Mouse (Mus musculus): ENCODE data around the gene Stard9. TPM values are rescaled to one million over a fixed set of nuclear protein-coding genes. Genes with fewer than 3 reads are reported as not detected.
A peak's percentile ranks its signal among the peaks of the same experiment; 100 is the strongest.

Gene Stard9
- polyA plus RNA-seq, 1 experiment = 5.1 TPM

DNA sequence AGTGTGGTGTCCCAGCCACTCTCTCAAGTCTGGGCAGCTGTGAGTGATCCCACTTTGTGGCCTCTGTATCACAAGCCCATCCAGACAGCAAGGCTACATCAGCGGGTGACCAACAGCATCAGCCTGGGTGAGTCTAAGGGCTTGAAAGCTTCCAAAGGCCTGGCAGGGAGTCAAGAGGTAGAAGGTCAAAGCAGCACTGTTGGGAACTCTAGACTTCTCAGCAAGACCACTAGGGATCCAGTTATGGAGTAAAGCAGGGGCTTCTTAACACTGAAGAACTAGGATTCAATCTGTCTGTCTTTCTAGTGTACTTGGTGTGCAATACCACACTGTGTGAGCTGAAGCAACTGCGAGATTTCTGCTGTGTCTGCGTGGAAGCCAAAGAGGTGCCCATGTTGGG, 84.5 kb downstream of the Stard9 start:
- Histone ChIP-seq H3K4me3 (no peak overlapping the region), H3K36me3 (ENCODE audit: control insufficient read depth, insufficient read depth) (peaks cover 48% of the 10 kb centered on the region), H3K27me3 (ENCODE audit: control insufficient read depth, insufficient read depth, insufficient read length) (no peaks in the 10 kb centered on the region), H3K79me2 (ENCODE audit: control insufficient read depth, insufficient read depth) (no peaks in the 10 kb centered on the region), H3K4me2 (ENCODE audit: low read depth) (no peak overlapping the region), H3ac (ENCODE audit: control insufficient read depth, insufficient read length) (no peak overlapping the region)
- TF ChIP-seq TCF3 (IDR thresholded peaks at IDR 0.05; ENCODE audit: insufficient read length, low read depth) = no peak
- no peak for TF ChIP-seq MYOD1 (IDR thresholded peaks at IDR 0.05; ENCODE audit: control insufficient read depth in 1 of 3, insufficient read length in 2 of 3, low read depth in 2 of 3)
- TF ChIP-seq CEBPB (IDR thresholded peaks at IDR 0.05; ENCODE audit: insufficient read depth, poor library complexity, severe bottlenecking) = no peak
- no peak for TF ChIP-seq E2F4 (IDR thresholded peaks at IDR 0.05; ENCODE audit: insufficient read depth)
- TF ChIP-seq POLR2AphosphoS2 (IDR thresholded peaks at IDR 0.05; ENCODE audit: insufficient read length, low read depth) = no peak
- no peak for TF ChIP-seq MYOG (IDR thresholded peaks at IDR 0.05; ENCODE audit: control insufficient read depth in 1 of 3, insufficient read depth in 1 of 3, insufficient read length in 2 of 3, low read depth in 2 of 3)
- no peak for TF ChIP-seq USF1 (IDR thresholded peaks at IDR 0.05; ENCODE audit: low read depth)
- TF ChIP-seq MAX (IDR thresholded peaks at IDR 0.05; ENCODE audit: low read depth) = no peak
- TF ChIP-seq TCF12 (IDR thresholded peaks at IDR 0.05; ENCODE audit: insufficient read depth, poor library complexity, severe bottlenecking) = no peak
- TF ChIP-seq POLR2A (IDR thresholded peaks at IDR 0.05; ENCODE audit: insufficient read length, low read depth) = no peak
- no peak for TF ChIP-seq SRF (IDR thresholded peaks at IDR 0.05; ENCODE audit: control insufficient read depth, insufficient read length, low read depth)
- no peak for TF ChIP-seq REST (IDR thresholded peaks at IDR 0.05; ENCODE audit: insufficient read depth, insufficient read length)

GRCm38 (mm10) chr2:120718496-120718895, 89.6 kb downstream of the Stard9 start:
- no peak for TF ChIP-seq TCF3 (IDR thresholded peaks at IDR 0.05; ENCODE audit: insufficient read length, low read depth)
- TF ChIP-seq POLR2AphosphoS2 (IDR thresholded peaks at IDR 0.05; ENCODE audit: insufficient read length, low read depth) = no peak
- no peak for TF ChIP-seq POLR2A (IDR thresholded peaks at IDR 0.05; ENCODE audit: insufficient read length, low read depth)
- no peak for TF ChIP-seq TCF12 (IDR thresholded peaks at IDR 0.05; ENCODE audit: insufficient read depth, poor library complexity, severe bottlenecking)
- no peak for TF ChIP-seq MYOG (IDR thresholded peaks at IDR 0.05; ENCODE audit: control insufficient read depth in 1 of 3, insufficient read depth in 1 of 3, insufficient read length in 2 of 3, low read depth in 2 of 3)
- TF ChIP-seq SRF (IDR thresholded peaks at IDR 0.05; ENCODE audit: control insufficient read depth, insufficient read length, low read depth) = no peak
- no peak for TF ChIP-seq USF1 (IDR thresholded peaks at IDR 0.05; ENCODE audit: low read depth)
- no peak for TF ChIP-seq MYOD1 (IDR thresholded peaks at IDR 0.05; ENCODE audit: control insufficient read depth in 1 of 3, insufficient read length in 2 of 3, low read depth in 2 of 3)
- TF ChIP-seq REST (IDR thresholded peaks at IDR 0.05; ENCODE audit: insufficient read depth, insufficient read length) = no peak
- TF ChIP-seq MAX (IDR thresholded peaks at IDR 0.05; ENCODE audit: low read depth) = no peak
- TF ChIP-seq CEBPB (IDR thresholded peaks at IDR 0.05; ENCODE audit: insufficient read depth, poor library complexity, severe bottlenecking) = no peak
- TF ChIP-seq E2F4 (IDR thresholded peaks at IDR 0.05; ENCODE audit: insufficient read depth) = no peak
- no peak overlapping the region for H3K4me2 ChIP-seq (ENCODE audit: low read depth)
- no peaks in the 10 kb centered on the region for H3K27me3 ChIP-seq (ENCODE audit: control insufficient read depth, insufficient read depth, insufficient read length)
- no peaks in the 10 kb centered on the region for H3K79me2 ChIP-seq (ENCODE audit: control insufficient read depth, insufficient read depth)
- H3K36me3 ChIP-seq (ENCODE audit: control insufficient read depth, insufficient read depth) = peaks cover 52% of the 10 kb centered on the region
- H3ac ChIP-seq (ENCODE audit: control insufficient read depth, insufficient read length) = no peak overlapping the region
- no peak overlapping the region for H3K4me3 ChIP-seq

DNA sequence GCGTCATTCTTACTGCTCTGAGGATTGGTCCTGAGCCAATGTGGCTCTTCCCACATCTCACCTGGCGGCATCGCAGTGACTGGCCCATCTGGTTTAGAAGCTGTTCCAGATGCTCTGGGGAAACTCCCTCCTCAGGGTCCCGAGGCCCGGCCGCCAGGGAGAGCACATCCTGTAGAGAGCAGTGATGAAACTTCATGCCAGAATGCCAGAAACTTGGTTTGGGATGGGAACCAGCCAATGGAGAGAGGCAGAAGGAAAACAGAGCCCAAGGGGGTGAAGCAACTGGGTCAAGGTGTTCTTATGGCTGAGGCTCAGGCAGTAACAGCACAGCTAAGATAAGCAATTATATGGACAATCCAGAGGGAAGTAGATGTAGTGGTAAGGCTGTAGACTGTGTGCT, 91.9 kb downstream of the Stard9 start:
- no peaks in the 10 kb centered on the region for H3K27me3 ChIP-seq (ENCODE audit: control insufficient read depth, insufficient read depth, insufficient read length)
- no peak overlapping the region for H3K4me2 ChIP-seq (ENCODE audit: low read depth)
- H3K4me3 ChIP-seq = no peak overlapping the region
- peaks cover 57% of the 10 kb centered on the region for H3K36me3 ChIP-seq (ENCODE audit: control insufficient read depth, insufficient read depth)
- no peak overlapping the region for H3ac ChIP-seq (ENCODE audit: control insufficient read depth, insufficient read length)
- no peaks in the 10 kb centered on the region for H3K79me2 ChIP-seq (ENCODE audit: control insufficient read depth, insufficient read depth)
- no peak for TF ChIP-seq POLR2AphosphoS2 (IDR thresholded peaks at IDR 0.05; ENCODE audit: insufficient read length, low read depth)

DNA sequence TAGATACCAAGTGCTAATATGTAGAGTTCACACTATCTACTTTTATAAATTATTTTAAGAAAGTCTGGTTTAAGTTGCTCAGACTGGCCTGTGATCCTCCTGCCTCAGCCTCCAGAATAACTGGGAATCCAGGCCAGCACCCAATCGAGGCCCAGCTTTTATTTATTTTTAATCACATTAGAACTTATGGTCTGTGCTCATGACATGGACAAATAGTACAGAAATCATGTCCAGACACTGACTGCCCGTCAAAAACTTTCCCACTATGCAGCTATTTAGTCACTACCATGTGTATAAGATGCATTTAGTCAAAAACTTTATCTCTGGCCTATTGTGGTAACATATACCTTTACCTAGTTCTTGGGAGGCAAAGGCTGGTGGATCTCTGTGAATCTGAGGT, 93.0 kb downstream of the Stard9 start:
- Histone ChIP-seq H3ac (ENCODE audit: control insufficient read depth, insufficient read length) (no peak overlapping the region), H3K79me2 (ENCODE audit: control insufficient read depth, insufficient read depth) (no peaks in the 10 kb centered on the region), H3K4me2 (ENCODE audit: low read depth) (no peak overlapping the region), H3K4me3 (no peak overlapping the region), H3K36me3 (ENCODE audit: control insufficient read depth, insufficient read depth) (peaks cover 62% of the 10 kb centered on the region), H3K27me3 (ENCODE audit: control insufficient read depth, insufficient read depth, insufficient read length) (no peaks in the 10 kb centered on the region)
- no peak for TF ChIP-seq TCF12 (IDR thresholded peaks at IDR 0.05; ENCODE audit: insufficient read depth, poor library complexity, severe bottlenecking)
- TF ChIP-seq E2F4 (IDR thresholded peaks at IDR 0.05; ENCODE audit: insufficient read depth) = no peak
- no peak for TF ChIP-seq SRF (IDR thresholded peaks at IDR 0.05; ENCODE audit: control insufficient read depth, insufficient read length, low read depth)
- no peak for TF ChIP-seq MYOG (IDR thresholded peaks at IDR 0.05; ENCODE audit: control insufficient read depth in 1 of 3, insufficient read depth in 1 of 3, insufficient read length in 2 of 3, low read depth in 2 of 3)
- TF ChIP-seq TCF3 (IDR thresholded peaks at IDR 0.05; ENCODE audit: insufficient read length, low read depth) = no peak
- no peak for TF ChIP-seq MYOD1 (IDR thresholded peaks at IDR 0.05; ENCODE audit: control insufficient read depth in 1 of 3, insufficient read length in 2 of 3, low read depth in 2 of 3)
- TF ChIP-seq POLR2AphosphoS2 (IDR thresholded peaks at IDR 0.05; ENCODE audit: insufficient read length, low read depth) = no peak
- no peak for TF ChIP-seq REST (IDR thresholded peaks at IDR 0.05; ENCODE audit: insufficient read depth, insufficient read length)
- no peak for TF ChIP-seq MAX (IDR thresholded peaks at IDR 0.05; ENCODE audit: low read depth)
- TF ChIP-seq USF1 (IDR thresholded peaks at IDR 0.05; ENCODE audit: low read depth) = no peak
- no peak for TF ChIP-seq POLR2A (IDR thresholded peaks at IDR 0.05; ENCODE audit: insufficient read length, low read depth)
- TF ChIP-seq CEBPB (IDR thresholded peaks at IDR 0.05; ENCODE audit: insufficient read depth, poor library complexity, severe bottlenecking) = no peak

DNA sequence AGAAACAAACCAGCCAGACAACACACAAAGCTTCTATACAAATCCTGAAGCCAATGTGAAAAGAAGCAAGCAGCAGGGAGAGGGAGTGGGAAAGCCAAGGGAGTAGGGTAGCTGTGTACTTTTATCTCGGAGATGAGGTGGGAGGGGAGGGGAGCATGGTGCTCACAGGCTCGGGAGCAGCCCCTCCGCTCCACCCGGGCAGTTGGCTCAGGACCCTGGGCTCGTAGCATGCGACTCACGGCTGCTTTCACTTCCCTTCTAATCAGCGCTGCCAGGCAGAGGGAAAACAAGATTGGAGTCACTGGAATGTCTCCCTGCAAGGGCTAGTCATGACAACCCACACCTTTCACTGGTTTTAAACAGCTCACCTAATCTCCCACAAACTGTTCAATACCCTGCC, 93.6 kb downstream of the Stard9 start:
- Histone ChIP-seq H3K27me3 (ENCODE audit: control insufficient read depth, insufficient read depth, insufficient read length) (no peaks in the 10 kb centered on the region), H3ac (ENCODE audit: control insufficient read depth, insufficient read length) (no peak overlapping the region), H3K36me3 (ENCODE audit: control insufficient read depth, insufficient read depth) (peaks cover 57% of the 10 kb centered on the region), H3K4me3 (no peak overlapping the region), H3K79me2 (ENCODE audit: control insufficient read depth, insufficient read depth) (no peaks in the 10 kb centered on the region), H3K4me2 (ENCODE audit: low read depth) (no peak overlapping the region)
- no peak for TF ChIP-seq TCF3 (IDR thresholded peaks at IDR 0.05; ENCODE audit: insufficient read length, low read depth)
- no peak for TF ChIP-seq USF1 (IDR thresholded peaks at IDR 0.05; ENCODE audit: low read depth)
- TF ChIP-seq MYOD1 (IDR thresholded peaks at IDR 0.05; ENCODE audit: control insufficient read depth in 1 of 3, insufficient read length in 2 of 3, low read depth in 2 of 3) = no peak
- no peak for TF ChIP-seq CEBPB (IDR thresholded peaks at IDR 0.05; ENCODE audit: insufficient read depth, poor library complexity, severe bottlenecking)
- TF ChIP-seq POLR2AphosphoS2 (IDR thresholded peaks at IDR 0.05; ENCODE audit: insufficient read length, low read depth) = peak; percentile 41
- TF ChIP-seq MAX (IDR thresholded peaks at IDR 0.05; ENCODE audit: low read depth) = no peak

Measured in myocyte (in vitro differentiated cells).